17 mouse cellular contexts compared by ENCODE assay signal in genomic region chr6:99863418-99863817, GRCm38 (mm10).
A peak's percentile ranks its signal among the peaks of the same experiment; 100 is the strongest.
DNase-seq lines count a peak whose midpoint lies in the region; ATAC-seq and TF ChIP-seq lines count a peak whose summit lies in the region.
"Had no signal": no experiment of that assay in that cellular context is flagged by ENCODE, and none has a peak within 500 bp of the region (broad histone marks: within the 10 kb centered on the region; RNA-seq: fewer than 3 reads in every experiment).

No protein-coding gene starts in this region.

- no peaks in the 10 kb centered on the region for H3K27me3 ChIP-seq in hindbrain, embryonic 15.5 days
- no peaks in the 10 kb centered on the region for H3K27me3 ChIP-seq in hindbrain, embryonic 11.5 days (ENCODE audit: control insufficient read depth, insufficient read depth, low read length)
- H3K27me3 ChIP-seq in hindbrain, postnatal 0 days (ENCODE audit: insufficient read depth, low read length): no peaks in the 10 kb centered on the region
- no peaks in the 10 kb centered on the region for H3K27me3 ChIP-seq in stomach, postnatal 0 days (ENCODE audit: control insufficient read depth, insufficient read depth, low read length)
- H3K27me3 ChIP-seq: embryonic facial prominence, embryonic 12.5 days; heart, embryonic 15.5 days; liver, embryonic 13.5 days had no signal

- TF ChIP-seq EP300 in stomach, postnatal 0 days (optimal IDR thresholded peaks at IDR 0.05): no peak

- no peak overlapping the region for H3K4me3 ChIP-seq in hindbrain, embryonic 15.5 days
- no peak overlapping the region for H3K4me3 ChIP-seq in hindbrain, embryonic 11.5 days (ENCODE audit: low read depth, low read length)
- no peak overlapping the region for H3K4me3 ChIP-seq in hindbrain, postnatal 0 days (ENCODE audit: low read length)
- H3K4me3 ChIP-seq in stomach, postnatal 0 days (ENCODE audit: low read depth, low read length): no peak overlapping the region
- H3K4me3 ChIP-seq: embryonic facial prominence, embryonic 12.5 days; heart, embryonic 15.5 days; liver, embryonic 13.5 days had no signal

- no peaks in the 10 kb centered on the region for H3K36me3 ChIP-seq in hindbrain, embryonic 15.5 days
- H3K36me3 ChIP-seq in hindbrain, embryonic 11.5 days (ENCODE audit: control insufficient read depth, insufficient read depth, low read length): no peaks in the 10 kb centered on the region
- H3K36me3 ChIP-seq in hindbrain, postnatal 0 days (ENCODE audit: insufficient read depth, low read length): no peaks in the 10 kb centered on the region
- no peaks in the 10 kb centered on the region for H3K36me3 ChIP-seq in stomach, postnatal 0 days (ENCODE audit: control insufficient read depth, insufficient read depth, low read length)
- H3K36me3 ChIP-seq: embryonic facial prominence, embryonic 12.5 days; heart, embryonic 15.5 days; liver, embryonic 13.5 days had no signal

- no peaks in the 10 kb centered on the region for H3K9me3 ChIP-seq in hindbrain, embryonic 15.5 days
- no peaks in the 10 kb centered on the region for H3K9me3 ChIP-seq in hindbrain, embryonic 11.5 days (ENCODE audit: control insufficient read depth, low read length)
- H3K9me3 ChIP-seq in hindbrain, postnatal 0 days (ENCODE audit: low read length): no peaks in the 10 kb centered on the region
- no peaks in the 10 kb centered on the region for H3K9me3 ChIP-seq in stomach, postnatal 0 days (ENCODE audit: control insufficient read depth, low read length)
- H3K9me3 ChIP-seq: embryonic facial prominence, embryonic 12.5 days; heart, embryonic 15.5 days; liver, embryonic 13.5 days had no signal

- TF ChIP-seq CTCF in hindbrain, postnatal 0 days (IDR thresholded peaks at IDR 0.05; ENCODE audit: low read depth): peak; percentile 38
- no peak for TF ChIP-seq CTCF in stomach, postnatal 0 days (IDR thresholded peaks at IDR 0.05; ENCODE audit: low read depth)

- peak; percentile 20 for DNase-seq in adrenal gland, adult 2 months
- DNase-seq in adrenal gland, adult 18-20 months (ENCODE audit: low spot score in 2 of 2): no peak
- DNase-seq in hindbrain, embryonic 11.5 days (ENCODE audit: low spot score): no peak
- DNase-seq in retina, postnatal 1 day: peak; percentile 52
- DNase-seq in retina, embryonic 14.5 days (ENCODE audit: low spot score): no peak
- DNase-seq in hindbrain, postnatal 0 days (ENCODE audit: low spot score): peak; percentile 87
- DNase-seq in stomach, postnatal 0 days (ENCODE audit: low spot score): no peak
- DNase-seq: heart, adult 18-20 months; kidney, adult 2 months; kidney, postnatal 25 days; layer of hippocampus, adult 9-11 months; liver, embryonic 13.5 days had no signal

- no peak overlapping the region for H3K9ac ChIP-seq in hindbrain, embryonic 15.5 days
- no peak overlapping the region for H3K9ac ChIP-seq in hindbrain, embryonic 11.5 days (ENCODE audit: low read depth, low read length)
- no peak overlapping the region for H3K9ac ChIP-seq in hindbrain, postnatal 0 days (replicated peaks; ENCODE audit: low read length)
- H3K9ac ChIP-seq in stomach, postnatal 0 days (ENCODE audit: low read length): no peak overlapping the region
- H3K9ac ChIP-seq: embryonic facial prominence, embryonic 12.5 days; heart, embryonic 15.5 days; liver, embryonic 13.5 days had no signal

- H3K4me2 ChIP-seq in hindbrain, embryonic 15.5 days: no peak overlapping the region
- no peak overlapping the region for H3K4me2 ChIP-seq in hindbrain, embryonic 11.5 days (replicated peaks; ENCODE audit: low read depth, low read length)
- H3K4me2 ChIP-seq in hindbrain, postnatal 0 days (ENCODE audit: low read depth, low read length): no peak overlapping the region
- H3K4me2 ChIP-seq in stomach, postnatal 0 days (replicated peaks; ENCODE audit: low read depth): no peak overlapping the region
- H3K4me2 ChIP-seq: embryonic facial prominence, embryonic 12.5 days; heart, embryonic 15.5 days; liver, embryonic 13.5 days had no signal

- H3K4me1 ChIP-seq in hindbrain, embryonic 15.5 days (replicated peaks): peaks cover 23% of the 10 kb centered on the region
- no peaks in the 10 kb centered on the region for H3K4me1 ChIP-seq in hindbrain, embryonic 11.5 days (replicated peaks; ENCODE audit: control insufficient read depth, insufficient read depth, low read length)
- no peaks in the 10 kb centered on the region for H3K4me1 ChIP-seq in hindbrain, postnatal 0 days (ENCODE audit: insufficient read depth, low read length)
- no peaks in the 10 kb centered on the region for H3K4me1 ChIP-seq in stomach, postnatal 0 days (replicated peaks; ENCODE audit: control insufficient read depth, insufficient read depth)
- H3K4me1 ChIP-seq: embryonic facial prominence, embryonic 12.5 days; heart, embryonic 15.5 days; liver, embryonic 13.5 days had no signal

- peak; percentile 31; the same call in 1 of the 2 replicates for ATAC-seq in hindbrain, embryonic 15.5 days (ENCODE audit: low FRiP score, low read depth)
- no peak for ATAC-seq in hindbrain, embryonic 11.5 days (ENCODE audit: low FRiP score)
- ATAC-seq in hindbrain, postnatal 0 days: peak; percentile 68; the same call in 1 of the 2 replicates
- no peak for ATAC-seq in stomach, postnatal 0 days (ENCODE audit: low FRiP score, low TSS enrichment)
- ATAC-seq: lung, postnatal 0 days; Patski had no signal

- H3K27ac ChIP-seq in hindbrain, embryonic 15.5 days (replicated peaks): no peak overlapping the region
- H3K27ac ChIP-seq in hindbrain, embryonic 11.5 days (ENCODE audit: low read depth, low read length): no peak overlapping the region
- H3K27ac ChIP-seq in hindbrain, postnatal 0 days: no peak overlapping the region
- no peak overlapping the region for H3K27ac ChIP-seq in stomach, postnatal 0 days (replicated peaks)
- H3K27ac ChIP-seq: embryonic facial prominence, embryonic 12.5 days; heart, embryonic 15.5 days; liver, embryonic 13.5 days had no signal

- WGBS in hindbrain, embryonic 15.5 days: 37% methylated on average over 9 of the region's 9 CpGs
- 68% methylated on average over 9 of the region's 9 CpGs for WGBS in hindbrain, embryonic 11.5 days
- 29% methylated on average over 9 of the region's 9 CpGs for WGBS in hindbrain, postnatal 0 days
- 69% methylated on average over 9 of the region's 9 CpGs for WGBS in stomach, postnatal 0 days

Comparison
In these comparisons a context has a peak if more than half of its experiments do, and no peak if none do; other contexts are left out.
1. DNase-seq: peak in adrenal gland, adult 2 months (single experiment), retina, postnatal 1 day (single experiment) and hindbrain, postnatal 0 days (single experiment); none in adrenal gland, adult 18-20 months (0 of 2), hindbrain, embryonic 11.5 days (single experiment), retina, embryonic 14.5 days (single experiment) and stomach, postnatal 0 days (single experiment).
2. ATAC-seq: peak in hindbrain, embryonic 15.5 days (single experiment) and hindbrain, postnatal 0 days (single experiment); none in hindbrain, embryonic 11.5 days (single experiment) and stomach, postnatal 0 days (single experiment).